Mouse (Mus musculus) cerebellum, adult 8-10 months (tissue): ENCODE measurements at regions not wholly inside any gene's neighbourhood (a gene's known extent, or its start where the extent isn't known, plus 50 kb on each side); places are given as distances from the start of the nearest gene placed in this dataset.
A peak's percentile ranks its signal among the peaks of the same experiment; 100 is the strongest.

Source experiments
- DNase-seq: peaks from one replicate; pipeline ENCODE4 v3.0.0; 2022

- DNase-seq: no peak
Measured at GRCm38 (mm10) chr2:47750997-47751623, 1062.8 kb upstream of the Acvr2a start.

- no peak for DNase-seq
Measured at GRCm38 (mm10) chr2:47755716-47756115, 1058.2 kb upstream of the Acvr2a start.

- no peak for DNase-seq
Measured at GRCm38 (mm10) chr2:47756248-47756647, 1057.7 kb upstream of the Acvr2a start.

- no peak for DNase-seq
Measured at GRCm38 (mm10) chr2:47775766-47776165, 1038.1 kb upstream of the Acvr2a start.

GRCm38 (mm10) chr2:47776965-47777364, 1036.9 kb upstream of the Acvr2a start:
- no peak for DNase-seq

- peak; percentile 16 for DNase-seq
Measured at GRCm38 (mm10) chr2:47785848-47786247, 1028.1 kb upstream of the Acvr2a start.

GRCm38 (mm10) chr2:47822746-47823271, 991.1 kb upstream of the Acvr2a start:
- no peak for DNase-seq

GRCm38 (mm10) chr2:47832493-47832892, 981.4 kb upstream of the Acvr2a start:
- DNase-seq: no peak

GRCm38 (mm10) chr2:47833517-47833916, 980.4 kb upstream of the Acvr2a start:
- no peak for DNase-seq

- no peak for DNase-seq
Measured at GRCm38 (mm10) chr2:47834055-47834799, 979.7 kb upstream of the Acvr2a start.

GRCm38 (mm10) chr2:47857229-47857628, 956.7 kb upstream of the Acvr2a start:
- DNase-seq: no peak

GRCm38 (mm10) chr2:47862446-47862845, 951.5 kb upstream of the Acvr2a start:
- no peak for DNase-seq

GRCm38 (mm10) chr2:47878002-47878401, 935.9 kb upstream of the Acvr2a start:
- no peak for DNase-seq

GRCm38 (mm10) chr2:47879071-47879470, 934.8 kb upstream of the Acvr2a start:
- no peak for DNase-seq

- no peak for DNase-seq
Measured at GRCm38 (mm10) chr2:47879796-47880195, 934.1 kb upstream of the Acvr2a start.

GRCm38 (mm10) chr2:47888166-47888565, 925.7 kb upstream of the Acvr2a start:
- DNase-seq: no peak

GRCm38 (mm10) chr2:47891366-47891765, 922.5 kb upstream of the Acvr2a start:
- no peak for DNase-seq

- no peak for DNase-seq
Measured at GRCm38 (mm10) chr2:47892879-47893278, 921.0 kb upstream of the Acvr2a start.

- DNase-seq: no peak
Measured at GRCm38 (mm10) chr2:47894806-47895205, 919.1 kb upstream of the Acvr2a start.

GRCm38 (mm10) chr2:47914270-47914669, 899.6 kb upstream of the Acvr2a start:
- DNase-seq: no peak

GRCm38 (mm10) chr2:47914986-47915485, 898.9 kb upstream of the Acvr2a start:
- no peak for DNase-seq

GRCm38 (mm10) chr2:47922965-47923364, 890.9 kb upstream of the Acvr2a start:
- no peak for DNase-seq

- DNase-seq: no peak
Measured at GRCm38 (mm10) chr2:47926620-47927019, 887.3 kb upstream of the Acvr2a start.

- DNase-seq: no peak
Measured at GRCm38 (mm10) chr2:47945061-47945460, 868.8 kb upstream of the Acvr2a start.
